Mouse (Mus musculus): Measurements from ENCODE around the gene Teddm2.

DNA sequence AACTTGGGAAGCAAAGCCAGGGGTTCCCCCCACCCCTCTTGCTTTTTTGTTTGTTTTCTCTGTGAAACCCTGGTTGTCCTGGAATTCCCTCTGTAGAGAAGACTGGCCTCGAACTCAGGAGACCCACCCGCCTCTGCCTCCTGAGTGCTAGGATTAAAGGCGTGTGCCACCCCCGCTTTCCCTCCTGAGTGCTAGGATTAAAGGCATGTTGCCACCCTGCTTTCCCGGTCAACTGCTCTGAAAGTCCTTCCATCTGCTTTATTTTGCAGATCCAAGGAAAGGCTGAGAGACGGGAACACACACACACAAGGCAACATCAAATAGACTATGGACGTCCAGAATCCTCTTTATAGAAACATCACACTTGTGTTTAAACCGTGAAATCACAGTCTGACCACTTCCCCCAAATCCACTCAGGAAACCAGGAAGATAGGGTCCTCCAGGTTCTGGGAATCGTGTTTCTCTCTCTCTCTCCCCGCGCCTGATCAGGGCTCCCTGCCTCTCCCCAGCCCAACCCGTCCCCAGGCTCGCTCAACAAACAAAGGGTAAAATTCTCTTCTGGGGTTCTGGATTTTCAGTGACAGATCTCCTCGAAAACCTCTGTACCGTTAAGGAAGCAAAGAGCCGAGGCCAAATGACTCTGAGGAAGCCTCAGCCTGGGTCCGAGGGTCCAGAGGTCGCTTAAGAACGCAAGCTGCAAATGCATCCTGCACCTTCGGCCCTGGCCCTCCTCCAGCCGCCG lies 868 bp downstream of the Teddm2 start:
- TF ChIP-seq POLR2A (IDR thresholded peaks at IDR 0.05; ENCODE audit: insufficient read depth, low read depth, low read length) (no peak), CTCF (IDR thresholded peaks at IDR 0.05; ENCODE audit: insufficient read depth, low read depth, low read length) (no peak)

Data from olfactory bulb, adult 2 months (tissue).